Mouse (Mus musculus) monocyte, adult 5-6 weeks (primary cell): ENCODE results near the gene Gm10436. TPM values are rescaled to one million over a fixed set of nuclear protein-coding genes. Genes with fewer than 3 reads are reported as not detected.
"Not testable (repeated sequence)": the region's sequence is repeated elsewhere in the genome, so short reads cannot be mapped to it uniquely, and the experiment has no call there.

Experiments
- ATAC-seq: fragments of 153-309, 156-312 bp; replicated peaks from 2 replicates; pipeline ENCODE4 v1.8.0; 2017; ENCODE audit warnings: mild to moderate bottlenecking; ENCODE audit not compliant: low TSS enrichment, insufficient number of reproducible peaks, severe bottlenecking, poor library complexity, low FRiP score
- total RNA-seq: library from RNA; stranded (forward); fragments of 200-1000, 200-491, 200-594 nt; gene quantifications from 3 replicates; pipeline ENCODE4 v1.2.3, GENCODE M21; 2017

The Gm10436 gene
- total RNA-seq, result 0.32 TPM in 1 of 3 replicates, not detected in the others

GRCm38 (mm10) chr12:88182008-88182407 lies at the start of gene Gm10436:
TSS of gene Gm10436 (minus strand) at chr12:88182108.
- ATAC-seq, result not testable (repeated sequence)

GRCm38 (mm10) chr12:88219445-88219844 lies 37.5 kb upstream of the Gm10436 start:
- ATAC-seq, result no peak

GRCm38 (mm10) chr12:88218059-88218458 lies 36.2 kb upstream of the Gm10436 start:
- not testable (repeated sequence) for ATAC-seq

- ATAC-seq, result no peak
Observed at GRCm38 (mm10) chr12:88214641-88215040, 32.7 kb upstream of the Gm10436 start.

GRCm38 (mm10) chr12:88211458-88211857 lies 29.6 kb upstream of the Gm10436 start:
- not testable (repeated sequence) for ATAC-seq

GRCm38 (mm10) chr12:88202856-88203255 lies 20.9 kb upstream of the Gm10436 start:
- ATAC-seq, result no peak

Other genes starting within 250 kb of the Gm10436 start
- not detected in 3 replicates for gene Gm2042, start 228.0 kb downstream of the Gm10436 start, total RNA-seq
- not detected in 3 replicates for gene Gm2075, start 170.3 kb downstream of the Gm10436 start, total RNA-seq
- not detected in 3 replicates for gene Gm6803, start 163.3 kb downstream of the Gm10436 start, total RNA-seq
- not detected in 3 replicates for gene Gm2056, start 155.1 kb downstream of the Gm10436 start, total RNA-seq
- not detected in 3 replicates for gene Gm16368, start 98.4 kb downstream of the Gm10436 start, total RNA-seq
- gene Gm8332, start 68.0 kb upstream of the Gm10436 start, total RNA-seq, result not detected in 3 replicates
- gene Gm5662, start 92.4 kb upstream of the Gm10436 start, total RNA-seq, result not detected in 3 replicates
- not detected in 3 replicates for gene Gm5039, start 141.9 kb upstream of the Gm10436 start, total RNA-seq
- 8.2 to 13.2 TPM (median 8.7 TPM) in 3 replicates for gene Adck1, start 178.4 kb upstream of the Gm10436 start, total RNA-seq